Mouse (Mus musculus) limb, embryonic 12.5 days (tissue): ENCODE results near the gene B3gnt3. TPM values are rescaled to one million over a fixed set of nuclear protein-coding genes. Genes with fewer than 3 reads are reported as not detected.
"Not testable (repeated sequence)": the region's sequence is repeated elsewhere in the genome, so short reads cannot be mapped to it uniquely, and the experiment has no call there.

ENCODE experiments used
- ATAC-seq: fragments of 200-750 bp; cut with Nextera tagmentation; 2 replicates; pipeline ENCODE4 v1.8.0; 2017; ENCODE audit warnings: low read depth, moderate TSS enrichment; ENCODE audit not compliant: insufficient number of reproducible peaks, insufficient read depth, low FRiP score, low TSS enrichment
- H3K27ac ChIP-seq: fragments of 300-500 bp; sonication (generic); 2 replicates; pipeline ENCODE4 v1.5.1; 2016; ENCODE audit warnings: mild to moderate bottlenecking, moderate library complexity
- H3K27me3 ChIP-seq: fragments of 300-500 bp; sonication (generic); 2 replicates; pipeline ENCODE4 v1.6.1; 2016; ENCODE audit warnings: mild to moderate bottlenecking, moderate library complexity
- H3K36me3 ChIP-seq: fragments of 300-500 bp; sonication (generic); 2 replicates; pipeline ENCODE4 v1.6.1; 2016; ENCODE audit warnings: mild to moderate bottlenecking, moderate library complexity
- H3K4me1 ChIP-seq: fragments of 300-500 bp; sonication (generic); replicated peaks from 2 replicates; pipeline ENCODE4 v1.6.1; 2016
- H3K4me2 ChIP-seq: fragments of 300-500 bp; sonication (generic); 2 replicates; pipeline ENCODE4 v1.6.1; 2016; ENCODE audit warnings: mild to moderate bottlenecking, moderate library complexity
- H3K4me3 ChIP-seq: fragments of 300-500 bp; sonication (generic); replicated peaks from 2 replicates; pipeline ENCODE4 v1.5.1; 2016; ENCODE audit warnings: mild to moderate bottlenecking
- H3K9ac ChIP-seq: fragments of 300-500 bp; sonication (generic); replicated peaks from 2 replicates; pipeline ENCODE4 v1.6.1; 2016; ENCODE audit warnings: mild to moderate bottlenecking, moderate library complexity
- H3K9me3 ChIP-seq: fragments of 300-500 bp; sonication (generic); 2 replicates; pipeline ENCODE4 v1.6.1; 2016; ENCODE audit warnings: mild to moderate bottlenecking, moderate library complexity
- WGBS: fragments of 180-500 bp; shearing (Covaris S2); methylation state at CpG from one replicate; pipeline ENCODE4 v1.1.7; 2016; 5-methylcytosine and 5-hydroxymethylcytosine counted together
- polyA plus RNA-seq: library from polyadenylated mRNA; unstranded; fragments of >200 nt; fragmentation: Nextera tagmentation; extraction: Ambion mirVana; gene quantifications from 2 replicates; pipeline ENCODE4 v1.2.1, GENCODE M21; 2016

The B3gnt3 gene
- 0.70 and 1.1 TPM in 2 replicates for polyA plus RNA-seq

- H3K4me3 ChIP-seq, result peak within 1 kb of the TSS; percentile 13; the same call in 1 of the 2 replicates
- 17% methylated on average over 32 of the region's 34 CpGs for WGBS
- no peak within 1 kb of the TSS for H3K27ac ChIP-seq
- H3K27me3 ChIP-seq, result peaks cover 94% of the 10 kb centered on the region
- peaks cover 7% of the 10 kb centered on the region for H3K4me1 ChIP-seq
- H3K9ac ChIP-seq, result no peak within 1 kb of the TSS
- no peaks in the 10 kb centered on the region for H3K9me3 ChIP-seq
- peak within 1 kb of the TSS; percentile 42 for H3K4me2 ChIP-seq
- ATAC-seq, result no peak
- no peaks in the 10 kb centered on the region for H3K36me3 ChIP-seq
Observed at GRCm38 (mm10) chr8:71701414-71702086, at the start of gene B3gnt3. Gene B3gnt3 (minus strand): TSS chr8:71701789.

- H3K27me3 ChIP-seq, H3K4me3 ChIP-seq, H3K36me3 ChIP-seq, H3K4me1 ChIP-seq, H3K27ac ChIP-seq, H3K9ac ChIP-seq, H3K4me2 ChIP-seq, ATAC-seq, H3K9me3 ChIP-seq: not testable (repeated sequence)
- WGBS, result 88% methylated on average over 6 of the region's 6 CpGs
Observed at GRCm38 (mm10) chr8:71749321-71750075, 47.9 kb upstream of the B3gnt3 start.

GRCm38 (mm10) chr8:71747082-71747481 is 45.5 kb upstream of the B3gnt3 start:
- H3K4me2 ChIP-seq, H3K9me3 ChIP-seq, H3K9ac ChIP-seq, H3K4me1 ChIP-seq, ATAC-seq, H3K27me3 ChIP-seq, H3K27ac ChIP-seq, H3K4me3 ChIP-seq, H3K36me3 ChIP-seq: not testable (repeated sequence)

GRCm38 (mm10) chr8:71745322-71745721 is 43.7 kb upstream of the B3gnt3 start:
- 88% methylated on average over 1 of the region's 1 CpGs for WGBS
- Histone ChIP-seq H3K9me3 (no peaks in the 10 kb centered on the region), H3K4me3 (no peak overlapping the region), H3K4me2 (no peak overlapping the region), H3K27me3 (peaks cover 14% of the 10 kb centered on the region), H3K9ac (no peak overlapping the region), H3K27ac (no peak overlapping the region), H3K4me1 (no peaks in the 10 kb centered on the region), H3K36me3 (no peaks in the 10 kb centered on the region)
- ATAC-seq, result no peak

- Histone ChIP-seq H3K4me1 (no peaks in the 10 kb centered on the region), H3K27me3 (peaks cover 14% of the 10 kb centered on the region), H3K9ac (no peak overlapping the region), H3K4me3 (no peak overlapping the region), H3K27ac (no peak overlapping the region), H3K4me2 (no peak overlapping the region), H3K9me3 (no peaks in the 10 kb centered on the region), H3K36me3 (no peaks in the 10 kb centered on the region)
- no peak for ATAC-seq
- WGBS, result 58% methylated on average over 2 of the region's 2 CpGs
Observed at GRCm38 (mm10) chr8:71742783-71743182, 41.2 kb upstream of the B3gnt3 start.

GRCm38 (mm10) chr8:71741687-71742114 is 40.1 kb upstream of the B3gnt3 start:
- peak; percentile 54; the same call in 1 of the 2 replicates for ATAC-seq
- Histone ChIP-seq H3K4me3 (peak overlapping the region; percentile 21; the same call in 1 of the 2 replicates), H3K27me3 (peaks cover 14% of the 10 kb centered on the region), H3K36me3 (no peaks in the 10 kb centered on the region), H3K27ac (no peak overlapping the region), H3K4me2 (peak overlapping the region; percentile 50), H3K9me3 (no peaks in the 10 kb centered on the region), H3K9ac (peak overlapping the region; percentile 27; the same call in 1 of the 2 replicates), H3K4me1 (no peaks in the 10 kb centered on the region)
- 8% methylated on average over 19 of the region's 19 CpGs for WGBS

- Histone ChIP-seq H3K27me3 (peaks cover 14% of the 10 kb centered on the region), H3K4me3 (no peak overlapping the region), H3K4me2 (peak overlapping the region; percentile 50), H3K36me3 (no peaks in the 10 kb centered on the region), H3K27ac (no peak overlapping the region), H3K4me1 (no peaks in the 10 kb centered on the region), H3K9ac (no peak overlapping the region), H3K9me3 (no peaks in the 10 kb centered on the region)
- no peak for ATAC-seq
- 30% methylated on average over 3 of the region's 3 CpGs for WGBS
Observed at GRCm38 (mm10) chr8:71741226-71741625, 39.6 kb upstream of the B3gnt3 start.

GRCm38 (mm10) chr8:71738316-71738715 is 36.7 kb upstream of the B3gnt3 start:
- not testable (repeated sequence) for H3K36me3 ChIP-seq, ATAC-seq, H3K4me1 ChIP-seq

GRCm38 (mm10) chr8:71731652-71732230 is 30.2 kb upstream of the B3gnt3 start:
- Histone ChIP-seq H3K9ac (no peak overlapping the region), H3K27ac (no peak overlapping the region), H3K4me2 (no peak overlapping the region), H3K4me3 (no peak overlapping the region), H3K27me3 (peaks cover 39% of the 10 kb centered on the region), H3K4me1 (peaks cover 5% of the 10 kb centered on the region; the same call in 1 of the 2 replicates), H3K9me3 (no peaks in the 10 kb centered on the region), H3K36me3 (no peaks in the 10 kb centered on the region)
- ATAC-seq, result no peak
- 60% methylated on average over 3 of the region's 3 CpGs for WGBS

More at GRCm38 (mm10) chr8:71738316-71738715, 36.7 kb upstream of the B3gnt3 start:
- peaks cover 14% of the 10 kb centered on the region for H3K27me3 ChIP-seq
- not testable (repeated sequence) for H3K27ac ChIP-seq, H3K4me3 ChIP-seq, H3K9me3 ChIP-seq, H3K4me2 ChIP-seq, H3K9ac ChIP-seq

- 5% methylated on average over 16 of the region's 16 CpGs for WGBS
- Histone ChIP-seq H3K9ac (peak overlapping the region; percentile 42; the same call in 1 of the 2 replicates), H3K36me3 (no peaks in the 10 kb centered on the region), H3K4me3 (peak overlapping the region; percentile 26), H3K4me2 (peak overlapping the region; percentile 60), H3K27ac (no peak overlapping the region), H3K9me3 (no peaks in the 10 kb centered on the region), H3K4me1 (peaks cover 12% of the 10 kb centered on the region; the same call in 1 of the 2 replicates), H3K27me3 (peaks cover 66% of the 10 kb centered on the region)
- no peak for ATAC-seq
Observed at GRCm38 (mm10) chr8:71728826-71729620, 27.4 kb upstream of the B3gnt3 start.
